Mouse (Mus musculus) heart, embryonic 16.5 days (tissue): ENCODE measurements around the gene Pole2. TPM values are rescaled to one million over a fixed set of nuclear protein-coding genes. Genes with fewer than 3 reads are reported as not detected.

ENCODE experiments used
- ATAC-seq: fragments of 200-750 bp; cut with Nextera tagmentation; replicated peaks from 2 replicates; pipeline ENCODE4 v1.8.0; 2017; ENCODE audit warnings: moderate number of reproducible peaks; ENCODE audit not compliant: insufficient read depth, low FRiP score; ENCODE audit errors: extremely low read depth
- H3K27ac ChIP-seq: fragments of 300-500 bp; sonication (generic); 2 replicates; pipeline ENCODE4 v1.5.1; 2014; ENCODE audit warnings: mild to moderate bottlenecking, low read length, control low read depth, moderate library complexity
- H3K27me3 ChIP-seq: fragments of 300-500 bp; sonication (generic); 2 replicates; pipeline ENCODE4 v1.6.1; 2014; ENCODE audit warnings: low read length, mixed read lengths; ENCODE audit not compliant: control insufficient read depth, insufficient read depth
- H3K36me3 ChIP-seq: fragments of 300-500 bp; sonication (generic); 2 replicates; pipeline ENCODE4 v1.6.1; 2014; ENCODE audit not compliant: control insufficient read depth, insufficient read depth
- H3K4me1 ChIP-seq: fragments of 300-500 bp; sonication (generic); 2 replicates; pipeline ENCODE4 v1.6.1; 2014; ENCODE audit warnings: low read length, mixed read lengths; ENCODE audit not compliant: control insufficient read depth, insufficient read depth
- H3K4me2 ChIP-seq: fragments of 300-500 bp; sonication (generic); 2 replicates; pipeline ENCODE4 v1.6.1; 2014; ENCODE audit warnings: low read depth, mild to moderate bottlenecking, control low read depth, low read length
- H3K4me3 ChIP-seq: fragments of 300-500 bp; sonication (generic); 2 replicates; pipeline ENCODE4 v1.5.1; 2014; ENCODE audit warnings: mild to moderate bottlenecking, control low read depth, low read length
- H3K9ac ChIP-seq: fragments of 300-500 bp; sonication (generic); 2 replicates; pipeline ENCODE4 v1.6.1; 2014; ENCODE audit warnings: low read length, control low read depth
- H3K9me3 ChIP-seq: fragments of 300-500 bp; sonication (generic); replicated peaks from 2 replicates; pipeline ENCODE4 v1.6.1; 2016; ENCODE audit warnings: low read length; ENCODE audit not compliant: control insufficient read depth
- WGBS: fragments of 180-500 bp; shearing (Covaris S2); extraction: QIAGEN DNeasy Blood & Tissue Kit; methylation state at CpG from one replicate; pipeline ENCODE4 v1.1.7; 2014; 5-methylcytosine and 5-hydroxymethylcytosine counted together
- polyA plus RNA-seq: library from polyadenylated mRNA; unstranded; fragments of >200 nt; fragmentation: Nextera tagmentation; extraction: Ambion mirVana; gene quantifications from 2 replicates; pipeline ENCODE4 v1.2.1, GENCODE M21; 2015

Gene Pole2
- polyA plus RNA-seq, 1 experiment from 2014 or later, result 15.0 TPM

DNA sequence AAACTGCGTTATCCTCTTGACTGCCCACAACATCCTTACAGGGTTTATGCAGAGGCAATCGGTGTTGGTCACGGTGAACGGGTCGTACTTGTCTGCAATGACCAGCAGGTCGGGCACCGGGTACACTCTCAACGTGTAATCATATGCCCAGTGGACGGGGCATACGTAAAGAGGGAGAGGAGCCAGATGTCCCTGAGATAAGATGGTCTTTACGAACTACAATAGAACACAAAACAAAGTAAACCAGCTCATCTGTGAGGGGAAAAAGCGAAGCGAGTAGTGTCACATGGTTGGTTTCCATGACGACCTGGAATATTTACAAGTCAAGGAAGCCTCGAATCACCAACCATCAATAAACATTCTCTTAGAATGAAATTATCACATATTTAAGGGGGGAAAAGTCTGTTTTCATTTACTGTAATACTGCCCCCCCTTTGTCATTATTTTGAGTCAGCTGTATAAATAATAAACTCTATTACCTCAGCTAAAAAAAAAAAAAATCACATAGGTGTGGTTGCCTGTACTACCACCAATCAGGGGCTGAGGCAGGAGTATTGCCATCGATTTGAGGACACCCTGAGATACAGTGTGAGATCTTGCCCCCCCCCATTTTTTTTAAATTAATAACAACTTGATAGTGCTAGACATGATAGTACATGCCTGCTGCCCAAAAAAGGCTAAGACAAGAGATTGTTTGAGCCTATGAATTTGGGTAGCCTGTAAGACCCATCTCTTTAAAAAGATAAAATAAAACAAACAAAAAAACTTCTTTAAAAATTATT is 23.8 kb downstream of the Pole2 start, which contains the start of gene Gm49384:
Gene Gm49384 (minus strand): TSS at position 216 of the 782 bp plus-strand sequence.
- H3K9me3 ChIP-seq, result no peaks in the 10 kb centered on the region
- peaks cover 16% of the 10 kb centered on the region for H3K36me3 ChIP-seq
- no peaks in the 10 kb centered on the region for H3K27me3 ChIP-seq
- H3K27ac ChIP-seq, result no peak within 1 kb of the TSS
- WGBS, result 86% methylated on average over 16 of the region's 16 CpGs
- H3K4me1 ChIP-seq, result peaks cover 4% of the 10 kb centered on the region
- no peak within 1 kb of the TSS for H3K9ac ChIP-seq
- ATAC-seq, result no peak
- no peak within 1 kb of the TSS for H3K4me2 ChIP-seq
- H3K4me3 ChIP-seq, result no peak within 1 kb of the TSS

DNA sequence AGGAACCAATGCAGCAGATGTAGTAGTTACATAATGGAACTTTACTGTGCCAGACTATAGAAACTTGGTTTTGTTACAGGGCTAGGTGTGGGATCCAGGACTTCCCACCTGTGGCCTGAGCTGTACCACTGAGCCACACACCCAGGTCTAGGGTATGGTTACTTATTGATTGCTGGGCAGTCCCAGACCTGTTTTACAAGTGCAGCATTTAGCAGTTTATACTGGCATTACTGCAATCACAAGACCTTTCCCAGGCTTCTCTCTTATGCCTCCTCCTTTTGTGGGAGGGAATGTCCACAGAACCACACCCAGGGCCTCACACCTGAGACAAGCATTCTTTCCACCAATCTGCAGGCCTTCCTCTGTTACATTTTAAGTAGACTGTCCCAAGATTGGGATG is 29.0 kb downstream of the Pole2 start:
- no peaks in the 10 kb centered on the region for H3K9me3 ChIP-seq
- peak overlapping the region; percentile 96 for H3K9ac ChIP-seq
- H3K27ac ChIP-seq, result no peak overlapping the region
- peaks cover 15% of the 10 kb centered on the region for H3K36me3 ChIP-seq
- H3K4me2 ChIP-seq, result 0 out of 2 replicates have a peak overlapping the region, but pooled peaks have one; percentile 26
- H3K4me3 ChIP-seq, result no peak overlapping the region
- ATAC-seq, result no peak
- H3K27me3 ChIP-seq, result no peaks in the 10 kb centered on the region
- peaks cover 21% of the 10 kb centered on the region for H3K4me1 ChIP-seq

DNA sequence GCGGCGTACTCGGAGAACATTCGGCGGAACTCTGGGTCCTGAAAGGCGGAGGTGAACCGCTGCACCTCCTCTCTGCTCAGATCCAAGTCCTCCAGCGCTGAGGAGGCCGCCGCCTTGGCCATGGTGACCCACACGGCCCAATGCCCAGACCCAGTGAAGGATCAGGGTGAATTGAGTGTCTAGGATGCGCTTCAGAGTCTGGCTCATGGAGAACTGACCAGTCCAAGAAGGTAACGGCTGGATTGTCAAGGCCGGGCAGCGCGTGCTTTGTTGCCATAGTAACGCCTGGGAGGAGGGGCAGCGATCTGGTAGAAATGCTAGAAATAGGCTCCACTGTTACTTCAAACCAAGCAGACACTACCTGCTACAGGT is 29.8 kb downstream of the Pole2 start, which contains the start of gene Dnaaf2:
Gene Dnaaf2 (minus strand): TSS at position 266 of the 372 bp plus-strand sequence.
- peak within 1 kb of the TSS; percentile 94 for H3K27ac ChIP-seq
- no peaks in the 10 kb centered on the region for H3K27me3 ChIP-seq
- H3K9me3 ChIP-seq, result no peaks in the 10 kb centered on the region
- ATAC-seq, result peak; percentile 12; the same call in 1 of the 2 replicates
- WGBS, result under 1% methylated on average over 18 of the region's 18 CpGs
- H3K36me3 ChIP-seq, result peaks cover 16% of the 10 kb centered on the region
- peak within 1 kb of the TSS; percentile 100 for H3K4me3 ChIP-seq
- H3K4me2 ChIP-seq, result peak within 1 kb of the TSS; percentile 99
- H3K9ac ChIP-seq, result peak within 1 kb of the TSS; percentile 96
- peaks cover 21% of the 10 kb centered on the region for H3K4me1 ChIP-seq

DNA sequence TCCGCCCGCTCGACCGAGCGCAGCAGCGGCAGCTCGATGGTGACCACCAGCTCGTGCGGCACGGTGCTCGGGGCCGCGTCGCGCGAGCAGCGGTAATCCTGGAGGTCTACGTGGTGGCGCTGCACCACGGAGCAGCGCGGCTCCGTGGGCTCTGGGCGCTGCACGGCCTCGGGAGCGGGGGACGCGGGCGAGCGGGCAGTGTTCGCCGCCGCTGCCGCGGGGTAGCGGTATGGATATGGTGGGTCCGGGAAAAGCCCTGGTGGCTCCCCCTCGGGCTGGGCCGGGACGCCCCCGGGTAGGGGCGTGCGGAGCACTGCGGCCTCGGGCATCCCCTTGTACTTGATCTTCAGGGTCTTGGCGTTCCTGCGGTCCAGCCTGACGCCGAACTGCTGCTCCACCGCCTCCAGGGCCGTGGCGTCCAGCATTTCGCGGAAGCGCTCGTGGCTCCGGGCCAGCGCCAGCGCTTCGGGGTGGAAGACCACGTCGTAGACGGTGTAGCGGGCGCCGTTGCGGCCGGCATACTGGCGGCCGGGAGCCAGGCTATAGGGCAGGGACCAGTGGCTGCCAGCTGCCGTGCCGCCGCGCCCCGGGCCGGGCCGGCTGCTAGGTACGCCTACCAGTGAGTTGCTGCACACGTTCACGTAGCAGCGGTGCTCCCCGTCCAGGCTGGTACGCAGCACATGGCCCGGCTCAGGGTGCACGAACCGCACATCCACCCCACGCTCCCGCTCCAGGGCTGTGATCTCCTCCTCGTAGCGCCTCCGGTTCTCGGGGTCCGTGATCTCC is 30.4 kb downstream of the Pole2 start:
- H3K4me1 ChIP-seq, result peaks cover 21% of the 10 kb centered on the region
- ATAC-seq, result peak; percentile 71
- no peaks in the 10 kb centered on the region for H3K27me3 ChIP-seq
- H3K4me2 ChIP-seq, result peak overlapping the region; percentile 99
- H3K27ac ChIP-seq, result peak overlapping the region; percentile 94
- peak overlapping the region; percentile 96 for H3K9ac ChIP-seq
- WGBS, result under 1% methylated on average over 88 of the region's 94 CpGs
- peaks cover 17% of the 10 kb centered on the region for H3K36me3 ChIP-seq
- H3K9me3 ChIP-seq, result no peaks in the 10 kb centered on the region
- H3K4me3 ChIP-seq, result peak overlapping the region; percentile 100

DNA sequence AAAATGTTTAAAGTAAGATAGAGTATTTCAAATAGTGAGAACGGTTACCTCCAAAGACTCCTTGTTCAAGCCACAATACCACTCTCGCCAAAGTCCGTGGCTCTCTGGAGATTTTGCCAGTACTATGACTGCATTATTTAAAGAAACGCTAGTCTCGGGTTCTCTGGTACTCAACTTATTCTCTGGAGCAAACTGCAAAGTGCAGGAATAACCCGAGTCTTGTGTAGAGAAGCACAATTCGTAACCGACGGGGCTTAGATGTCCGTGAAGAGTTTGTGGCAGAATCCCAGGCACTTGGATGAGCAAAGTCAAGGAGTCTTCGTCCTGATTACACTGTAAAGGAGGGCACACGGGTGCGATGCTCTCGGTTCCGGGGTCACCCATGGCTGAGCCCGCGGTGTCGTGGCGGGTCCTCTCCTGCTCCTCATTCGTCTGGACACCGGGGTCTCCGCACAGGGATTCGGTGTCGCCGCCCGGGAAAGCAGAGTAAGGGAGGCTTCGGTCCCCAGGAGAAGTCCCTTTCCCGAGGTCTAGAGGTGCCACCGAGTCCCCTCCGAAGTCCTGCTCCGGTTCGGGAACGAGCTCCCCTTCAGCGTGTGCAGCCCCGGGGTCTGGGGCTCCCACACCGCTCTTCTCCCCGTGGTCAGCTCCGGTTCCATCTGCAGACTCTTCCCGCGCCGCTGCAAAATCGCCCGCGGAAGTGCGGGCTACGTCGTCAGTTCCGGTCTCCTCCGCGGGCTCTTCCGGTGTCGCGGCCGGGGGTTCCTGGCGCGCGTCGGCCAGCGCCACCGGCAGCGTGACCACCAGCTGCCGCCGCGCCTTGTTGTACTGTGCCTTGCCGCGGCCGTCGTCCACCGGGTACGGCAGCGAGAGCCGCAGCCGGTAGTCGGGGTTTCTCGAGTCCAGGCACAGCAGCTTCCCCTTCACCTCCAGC is 31.3 kb downstream of the Pole2 start, which contains the start of gene Gm49383:
Gene Gm49383 (minus strand): TSS at position 661 of the 934 bp plus-strand sequence.
- H3K4me1 ChIP-seq, result peaks cover 21% of the 10 kb centered on the region
- no peaks in the 10 kb centered on the region for H3K9me3 ChIP-seq
- peak within 1 kb of the TSS; percentile 100 for H3K4me3 ChIP-seq
- peak within 1 kb of the TSS; percentile 96 for H3K9ac ChIP-seq
- peak within 1 kb of the TSS; percentile 94 for H3K27ac ChIP-seq
- H3K36me3 ChIP-seq, result peaks cover 20% of the 10 kb centered on the region
- peak within 1 kb of the TSS; percentile 99 for H3K4me2 ChIP-seq
- WGBS, result under 1% methylated on average over 75 of the region's 75 CpGs
- H3K27me3 ChIP-seq, result no peaks in the 10 kb centered on the region
- peak; percentile 64 for ATAC-seq

DNA sequence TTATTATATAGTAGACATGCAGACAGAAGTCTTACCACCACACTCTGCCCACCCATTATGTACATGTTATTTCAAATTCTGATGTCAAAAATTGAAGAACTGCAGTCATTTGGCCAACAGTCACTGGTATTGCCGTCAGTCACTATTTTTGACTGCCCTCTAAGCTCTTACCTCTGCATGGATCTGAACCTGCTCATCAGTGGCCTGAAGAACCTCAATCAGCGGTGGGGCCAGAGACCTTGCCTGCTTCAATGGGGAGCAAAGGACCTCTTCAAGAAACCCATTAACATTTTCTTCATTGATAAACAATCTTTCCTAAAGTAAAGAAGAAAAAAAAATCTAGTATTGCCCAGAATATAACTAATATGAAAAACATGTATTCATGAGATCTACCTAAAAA is 35.4 kb downstream of the Pole2 start:
- ATAC-seq, result no peak
- Histone ChIP-seq H3K27ac (no peak overlapping the region), H3K4me2 (no peak overlapping the region), H3K9me3 (no peaks in the 10 kb centered on the region), H3K4me1 (peaks cover 7% of the 10 kb centered on the region), H3K27me3 (no peaks in the 10 kb centered on the region), H3K9ac (no peak overlapping the region), H3K36me3 (peaks cover 9% of the 10 kb centered on the region; the same call in 1 of the 2 replicates), H3K4me3 (no peak overlapping the region)
- WGBS, result 90% methylated on average over 2 of the region's 2 CpGs

DNA sequence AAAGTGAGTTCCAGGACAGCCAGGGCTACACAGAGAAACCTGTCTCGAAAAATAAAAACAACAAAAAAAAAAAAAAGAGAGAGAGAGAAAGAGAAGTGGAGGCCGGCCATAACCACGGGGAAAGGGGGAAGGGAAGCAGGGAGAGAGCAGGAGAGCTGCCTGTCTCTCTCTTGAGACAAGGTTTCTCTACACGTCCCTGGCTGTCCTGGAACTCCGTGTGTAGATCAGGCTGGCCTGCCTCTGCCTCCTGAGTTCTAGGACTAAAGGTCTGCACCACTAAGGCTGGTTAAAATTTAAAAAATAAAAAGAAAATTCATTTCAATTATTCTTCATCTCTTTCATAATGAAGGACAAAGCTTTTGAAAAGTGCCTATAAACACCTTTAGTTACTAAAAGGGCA is 36.6 kb downstream of the Pole2 start:
- no peaks in the 10 kb centered on the region for H3K27me3 ChIP-seq
- peaks cover 14% of the 10 kb centered on the region for H3K4me1 ChIP-seq
- 95% methylated on average over 5 of the region's 5 CpGs for WGBS
- no peak overlapping the region for H3K9ac ChIP-seq
- H3K9me3 ChIP-seq, result no peaks in the 10 kb centered on the region
- ATAC-seq, result no peak
- H3K4me3 ChIP-seq, result no peak overlapping the region
- no peak overlapping the region for H3K27ac ChIP-seq
- H3K4me2 ChIP-seq, result no peak overlapping the region
- H3K36me3 ChIP-seq, result peaks cover 13% of the 10 kb centered on the region

DNA sequence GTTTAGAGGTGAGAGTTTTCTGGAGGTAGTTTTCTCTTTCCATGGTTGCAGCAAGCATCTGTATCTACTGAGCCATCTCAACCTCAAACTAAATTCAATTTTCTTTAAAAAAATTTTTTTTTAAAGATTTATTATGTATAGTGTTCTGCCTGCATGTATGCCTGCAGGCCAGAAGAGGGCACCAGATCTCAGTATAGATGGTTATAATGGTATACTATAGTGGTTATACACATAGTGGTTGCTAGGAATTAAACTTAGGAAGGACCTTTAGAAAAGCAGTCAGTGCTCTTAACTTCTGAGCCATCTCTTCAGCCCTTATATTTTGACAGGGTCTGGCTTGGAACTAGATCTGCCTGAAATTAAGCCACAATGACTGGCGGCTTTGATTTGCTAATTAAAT is 37.5 kb downstream of the Pole2 start:
- H3K27me3 ChIP-seq, result no peaks in the 10 kb centered on the region
- no peaks in the 10 kb centered on the region for H3K9me3 ChIP-seq
- H3K4me3 ChIP-seq, result no peak overlapping the region
- no peak for ATAC-seq
- H3K9ac ChIP-seq, result no peak overlapping the region
- peaks cover 13% of the 10 kb centered on the region for H3K36me3 ChIP-seq
- 97% methylated on average over 1 of the region's 1 CpGs for WGBS
- H3K4me2 ChIP-seq, result no peak overlapping the region
- H3K27ac ChIP-seq, result peak overlapping the region; percentile 54
- peaks cover 12% of the 10 kb centered on the region for H3K4me1 ChIP-seq
